Mouse (Mus musculus) embryonic stem cell, embryonic (primary cell): ENCODE measurements around the gene Mgll.

Experiments used
- CTCF ChIA-PET, 4 experiments: fragments of 300-600 bp in 2 of 4; fragments of 350-600 bp in 2 of 4; sonication (Branson Sonifier 250); formaldehyde crosslinking; loops; one replicate each; lab custom pipeline; 2022; ENCODE audit warnings: inconsistent platforms in 2 of 4; lab: Charles Lee
- POLR2A ChIA-PET, 4 experiments: fragments of 300-600 bp in 2 of 4; fragments of 350-600 bp in 2 of 4; sonication (Branson Sonifier 250); formaldehyde crosslinking; loops; one replicate each; lab custom pipeline; 2022; ENCODE audit warnings: antibody characterized with exemption in 4 of 4, inconsistent platforms in 1 of 4; lab: Charles Lee

The Mgll gene

DNA sequence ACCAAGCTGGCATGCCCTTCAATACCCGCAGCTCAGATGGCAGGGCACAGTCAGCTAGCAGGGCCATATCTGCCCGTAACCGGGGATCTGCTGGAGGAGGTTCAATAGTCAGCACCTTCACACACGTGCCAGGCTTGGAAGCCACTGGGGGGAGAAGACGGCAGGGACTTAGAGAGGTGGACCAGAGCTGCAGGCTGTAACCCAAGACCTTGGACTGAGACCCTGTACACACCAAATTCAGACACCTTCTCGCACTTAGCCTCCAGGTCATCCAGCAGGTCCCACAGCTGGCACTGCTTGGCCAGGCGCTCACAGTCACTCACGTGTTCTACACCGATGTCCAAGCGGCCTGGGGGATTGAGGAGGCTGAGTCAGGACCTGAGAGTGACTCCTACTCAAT lies 114.4 kb downstream of the Mgll start:
- ChIA-PET CTCF (interaction anchor here in 2 of 4 experiments (0.8 to 3.4 kb wide), 4 partner anchors 11 to 27 kb away, joined by 3 to 15 read pairs (median 4); no protein-coding TSS in a partner anchor), POLR2A (interaction anchor here in 2 of 4 experiments (0.6 to 3.0 kb wide), 9 partner anchors 22 to 1902 kb away, joined by 3 to 8 read pairs (median 3); partner anchors contain the start of gene Mcm2 (in 1 of the 2))

- CTCF ChIA-PET: interaction anchor here in 2 of 4 experiments (0.6 to 3.4 kb wide), 8 partner anchors 8 to 27 kb away, joined by 3 to 15 read pairs (median 3); no protein-coding TSS in a partner anchor
- POLR2A ChIA-PET: interaction anchor here in 3 of 4 experiments (0.5 to 3.0 kb wide), 19 partner anchors 9 to 1901 kb away, joined by 3 to 8 read pairs (median 4); partner anchors contain the start of genes Mcm2 (in 1 of the 3), Sec61a1 (in 1 of the 3) and Tpra1 (in 1 of the 3)
These were observed 115.1 kb downstream of the Mgll start for GRCm38 (mm10) chr6:88839135-88839970.

- POLR2A ChIA-PET: interaction anchor here in 2 of 4 experiments (1.1 to 2.1 kb wide), 5 partner anchors 10 to 341 kb away, joined by 3 to 7 read pairs (median 5); partner anchors contain the start of gene Mcm2 (in 1 of the 2)
- CTCF ChIA-PET: interaction anchor here in 2 of 4 experiments (0.9 to 3.4 kb wide), 4 partner anchors 9 to 28 kb away, joined by 3 to 15 read pairs (median 6); no protein-coding TSS in a partner anchor
These were observed 116.0 kb downstream of the Mgll start for GRCm38 (mm10) chr6:88840211-88840610.

- CTCF ChIA-PET: interaction anchor here in 3 of 4 experiments (0.6 to 3.9 kb wide), 32 partner anchors 8 to 803 kb away, joined by 3 to 24 read pairs (median 6); partner anchors contain the start of genes Mcm2 (in 1 of the 3), Tpra1 (in 1 of the 3) and Txnrd3 (in 1 of the 3)
- POLR2A ChIA-PET: interaction anchor here (0.6 to 3.3 kb wide), 33 partner anchors 8 to 803 kb away, joined by 3 to 34 read pairs (median 5); partner anchors contain the start of genes Mcm2 (in 2 of the 4), Tpra1 (in 2 of the 4), Rab7 (in 1 of the 4) and Rpn1 (in 1 of the 4)
These were observed 116.7 kb downstream of the Mgll start for GRCm38 (mm10) chr6:88840791-88841513.

GRCm38 (mm10) chr6:88841514-88841780 lies 117.2 kb downstream of the Mgll start:
- CTCF ChIA-PET: interaction anchor here in 3 of 4 experiments (0.6 to 3.9 kb wide), 55 partner anchors 8 to 1506 kb away, joined by 3 to 24 read pairs (median 5); partner anchors contain the start of genes Antxr1 (in 1 of the 3), Mcm2 (in 1 of the 3), Sec61a1 (in 1 of the 3) and Tpra1 (in 1 of the 3)
- POLR2A ChIA-PET: interaction anchor here (0.6 to 3.3 kb wide), 65 partner anchors 9 to 803 kb away, joined by 3 to 34 read pairs (median 4); partner anchors contain the start of genes Mcm2 (in 3 of the 4), Sec61a1 (in 2 of the 4), Tpra1 (in 2 of the 4) and Podxl2 (in 1 of the 4)

GRCm38 (mm10) chr6:88841781-88842689 lies 117.8 kb downstream of the Mgll start, which contains the start of gene Abtb1:
Gene Abtb1, minus strand, starts transcription at chr6:88841984.
- POLR2A ChIA-PET: interaction anchor here (0.6 to 3.3 kb wide), 73 partner anchors 8 to 802 kb away, joined by 3 to 34 read pairs (median 4); partner anchors contain the start of genes Mcm2 (in 3 of the 4), Sec61a1 (in 2 of the 4), Tpra1 (in 2 of the 4) and Podxl2 (in 1 of the 4)
- CTCF ChIA-PET: interaction anchor here in 3 of 4 experiments (0.5 to 3.9 kb wide), 68 partner anchors 7 to 1506 kb away, joined by 3 to 24 read pairs (median 4); partner anchors contain the start of genes Antxr1 (in 1 of the 3), Mcm2 (in 1 of the 3), Podxl2 (in 1 of the 3) and Sec61a1 (in 1 of the 3)

DNA sequence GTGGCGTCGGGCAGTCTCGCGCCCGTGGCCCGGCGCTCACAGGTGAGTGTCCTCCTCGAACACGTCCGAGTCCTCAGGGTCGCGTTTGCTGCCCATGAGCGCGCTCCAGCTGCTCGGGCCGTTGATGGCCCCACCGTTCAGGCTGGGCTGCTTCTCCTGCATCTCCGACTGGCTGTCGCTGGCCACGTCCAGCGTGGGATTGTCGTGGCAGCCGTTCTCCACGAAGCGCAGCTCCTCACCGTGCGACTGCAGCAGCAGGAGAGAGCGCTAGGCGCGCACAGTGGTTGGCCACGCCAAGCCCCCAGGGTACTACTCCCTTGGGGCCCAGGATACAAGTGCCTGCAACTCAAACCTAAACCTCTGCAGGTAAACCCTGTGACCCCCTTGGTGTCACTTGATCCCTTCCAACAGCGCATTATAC lies 118.5 kb downstream of the Mgll start:
- CTCF ChIA-PET: interaction anchor here in 3 of 4 experiments (0.5 to 3.9 kb wide), 23 partner anchors 11 to 796 kb away, joined by 3 to 24 read pairs (median 4); partner anchors contain the start of gene Tpra1 (in 1 of the 3)

DNA sequence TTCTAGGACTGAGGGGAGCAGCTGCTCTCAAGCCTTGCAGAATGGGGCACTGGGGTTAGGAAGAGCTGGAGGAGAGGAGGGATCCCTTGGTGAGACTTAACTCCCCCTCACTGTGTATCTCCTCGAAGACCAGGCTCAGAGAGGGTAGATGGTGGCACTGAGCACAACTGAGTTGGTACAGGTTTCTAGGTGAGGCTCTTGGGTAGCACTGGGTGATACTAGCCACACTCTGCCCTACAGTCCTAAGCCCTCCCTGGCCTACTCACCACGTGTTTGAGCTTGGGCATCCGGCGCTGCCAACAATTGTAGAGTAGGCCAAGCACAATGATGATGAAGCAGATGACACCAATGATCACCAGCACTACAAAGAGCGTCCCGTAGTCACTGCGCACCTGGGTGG lies 119.0 kb downstream of the Mgll start:
- ChIA-PET CTCF (interaction anchor here in 3 of 4 experiments (0.6 to 3.9 kb wide), 6 partner anchors 12 to 384 kb away, joined by 3 to 24 read pairs (median 16); no protein-coding TSS in a partner anchor), POLR2A (interaction anchor here in 2 of 4 experiments (0.9 to 3.3 kb wide), 8 partner anchors 11 to 325 kb away, joined by 3 to 34 read pairs (median 12); partner anchors contain the start of genes Mcm2 (in 1 of the 2) and Sec61a1 (in 1 of the 2))

More for the DNA sequence above, 118.5 kb downstream of the Mgll start:
- POLR2A ChIA-PET: interaction anchor here in 3 of 4 experiments (0.7 to 3.3 kb wide), 31 partner anchors 7 to 798 kb away, joined by 3 to 34 read pairs (median 5); partner anchors contain the start of genes Mcm2 (in 2 of the 3), Rab7 (in 1 of the 3), Ruvbl1 (in 1 of the 3) and Sec61a1 (in 1 of the 3)

- ChIA-PET CTCF (interaction anchor here in 3 of 4 experiments (0.6 to 3.9 kb wide), 7 partner anchors 9 to 1806 kb away, joined by 3 to 24 read pairs (median 4); no protein-coding TSS in a partner anchor), POLR2A (interaction anchor here in 2 of 4 experiments (0.8 to 3.3 kb wide), 9 partner anchors 11 to 720 kb away, joined by 3 to 34 read pairs (median 7); partner anchors contain the start of genes Mcm2 (in 1 of the 2) and Sec61a1 (in 1 of the 2))
These were observed 119.8 kb downstream of the Mgll start for GRCm38 (mm10) chr6:88843781-88844725.

DNA sequence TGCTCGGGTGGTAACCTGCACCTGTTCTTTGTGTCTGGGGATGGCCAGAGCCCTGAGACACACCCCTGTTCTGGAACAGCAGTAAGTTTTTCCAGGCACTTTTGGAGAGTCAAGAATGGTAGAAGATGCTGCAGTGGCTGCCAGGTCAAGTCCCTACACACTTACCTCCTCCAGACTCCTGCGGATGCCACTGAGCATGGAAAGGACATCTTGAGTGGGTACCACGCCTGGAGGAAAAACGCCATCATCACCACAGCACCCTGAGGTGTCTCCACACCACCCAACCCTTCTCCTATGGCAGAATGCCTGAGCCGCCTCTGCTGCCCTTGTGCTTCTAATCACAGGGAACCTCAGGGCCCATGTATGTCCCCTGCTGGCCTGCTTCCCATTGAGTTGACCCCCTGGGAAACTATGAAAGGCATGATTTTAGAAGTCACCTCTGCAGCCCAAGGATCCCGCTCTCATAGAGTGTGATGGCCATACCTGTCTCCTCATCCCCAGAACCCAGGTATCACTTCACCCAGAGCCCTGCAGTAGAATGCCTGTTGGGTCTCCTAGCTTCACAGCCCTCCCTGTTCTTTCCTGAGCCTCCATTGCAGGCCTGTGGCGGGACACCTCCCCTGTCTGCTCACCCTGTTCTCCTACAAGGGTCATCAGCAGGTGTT lies 120.8 kb downstream of the Mgll start:
- ChIA-PET POLR2A (interaction anchor here in 1 of 4 experiments (1.0 kb wide), 1 partner anchor 14 kb away, joined by 5 read pairs; no protein-coding TSS in a partner anchor), CTCF (interaction anchor here in 3 of 4 experiments (0.7 to 2.6 kb wide), 3 partner anchors 8 to 1807 kb away, joined by 3 to 9 read pairs (median 4); no protein-coding TSS in a partner anchor)

GRCm38 (mm10) chr6:88847571-88847970 lies 123.4 kb downstream of the Mgll start:
- ChIA-PET CTCF (interaction anchor here in 1 of 4 experiments (3.6 kb wide), 1 partner anchor 12 kb away, joined by 21 read pairs; no protein-coding TSS in a partner anchor), POLR2A (interaction anchor here in 1 of 4 experiments (1.3 kb wide), 1 partner anchor 26 kb away, joined by 4 read pairs; no protein-coding TSS in a partner anchor)

- ChIA-PET CTCF (interaction anchor here (0.6 to 3.6 kb wide), 52 partner anchors 8 to 736 kb away, joined by 3 to 21 read pairs (median 4); partner anchors contain the start of genes Abtb1 (in 1 of the 4) and Mcm2 (in 1 of the 4)), POLR2A (interaction anchor here in 3 of 4 experiments (0.6 to 3.6 kb wide), 6 partner anchors 10 to 726 kb away, joined by 3 to 15 read pairs (median 3); partner anchors contain the start of gene Tpra1 (in 1 of the 3))
These were observed 125.1 kb downstream of the Mgll start for GRCm38 (mm10) chr6:88849270-88849669.

DNA sequence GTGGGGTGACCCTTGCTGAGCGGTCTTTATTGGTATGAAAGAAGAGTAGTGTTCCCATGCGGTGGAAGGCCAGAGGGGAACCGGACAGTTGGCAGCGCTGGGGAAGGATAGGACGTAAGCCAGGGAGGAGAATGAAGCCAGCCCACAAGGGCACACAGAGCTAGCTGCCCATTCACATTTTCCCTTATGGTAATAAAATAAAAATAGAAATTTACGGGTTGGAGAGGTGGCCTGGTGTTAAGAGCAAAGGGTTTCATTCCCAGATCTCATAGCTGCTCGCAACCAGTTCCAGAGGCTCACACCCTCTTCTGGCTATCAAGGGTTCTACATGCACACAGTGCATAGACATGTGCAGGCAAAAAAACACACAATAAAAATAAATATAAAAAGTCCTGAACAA lies 125.8 kb downstream of the Mgll start:
- POLR2A ChIA-PET: interaction anchor here in 2 of 4 experiments (0.6 to 3.6 kb wide), 8 partner anchors 8 to 303 kb away, joined by 3 to 15 read pairs (median 3); partner anchors contain the start of genes Abtb1 (in 1 of the 2) and Tpra1 (in 1 of the 2)
- CTCF ChIA-PET: interaction anchor here (0.5 to 3.6 kb wide), 32 partner anchors 8 to 737 kb away, joined by 3 to 21 read pairs (median 4); partner anchors contain the start of gene Abtb1 (in 3 of the 4)
